In genomic region chr9:62536119-62536654, GRCm38 (mm10) we compare ENCODE assay signal across 8 mouse cellular contexts. TPM values are rescaled to one million over a fixed set of nuclear protein-coding genes. Genes with fewer than 3 reads are reported as not detected.
DNase-seq lines count a peak whose midpoint lies in the region; ATAC-seq and TF ChIP-seq lines count a peak whose summit lies in the region.

No protein-coding gene starts in this region.

- H3K27me3 ChIP-seq in forebrain, embryonic 13.5 days = no peaks in the 10 kb centered on the region
- peaks cover 25% of the 10 kb centered on the region; the same call in 1 of the 2 replicates for H3K27me3 ChIP-seq in intestine, postnatal 0 days (replicated peaks; ENCODE audit: control insufficient read depth, insufficient read depth, low read length)
- no peaks in the 10 kb centered on the region for H3K27me3 ChIP-seq in midbrain, embryonic 14.5 days (ENCODE audit: control insufficient read depth, insufficient read depth, low read length)

- H3K27ac ChIP-seq in forebrain, embryonic 13.5 days = peak overlapping the region; percentile 96
- no peak overlapping the region for H3K27ac ChIP-seq in intestine, postnatal 0 days (ENCODE audit: low read depth, low read length)
- peak overlapping the region; percentile 96 for H3K27ac ChIP-seq in midbrain, embryonic 14.5 days (replicated peaks; ENCODE audit: low read depth, low read length)

- no peaks in the 10 kb centered on the region for H3K36me3 ChIP-seq in forebrain, embryonic 13.5 days (ENCODE audit: poor library complexity, severe bottlenecking)
- H3K36me3 ChIP-seq in intestine, postnatal 0 days (ENCODE audit: control insufficient read depth, insufficient read depth) = no peaks in the 10 kb centered on the region
- H3K36me3 ChIP-seq in midbrain, embryonic 14.5 days (ENCODE audit: control insufficient read depth, insufficient read depth, low read length) = no peaks in the 10 kb centered on the region

- peak overlapping the region; percentile 96 for H3K9ac ChIP-seq in forebrain, embryonic 13.5 days
- H3K9ac ChIP-seq in intestine, postnatal 0 days (ENCODE audit: low read depth, low read length) = peak overlapping the region; percentile 18; the same call in 1 of the 2 replicates
- peak overlapping the region; percentile 83 for H3K9ac ChIP-seq in midbrain, embryonic 14.5 days (replicated peaks; ENCODE audit: low read length)

- TF ChIP-seq CTCF in intestine, postnatal 0 days (IDR thresholded peaks at IDR 0.05; ENCODE audit: low read depth) = peak; percentile 33

- under 1% methylated on average over 29 of the region's 29 CpGs for WGBS in forebrain, embryonic 13.5 days
- 4% methylated on average over 29 of the region's 29 CpGs for WGBS in intestine, postnatal 0 days
- 1% methylated on average over 29 of the region's 29 CpGs for WGBS in midbrain, embryonic 14.5 days

- H3K4me2 ChIP-seq in forebrain, embryonic 13.5 days = peak overlapping the region; percentile 77
- peak overlapping the region; percentile 78 for H3K4me2 ChIP-seq in intestine, postnatal 0 days (replicated peaks; ENCODE audit: low read depth)
- H3K4me2 ChIP-seq in midbrain, embryonic 14.5 days (ENCODE audit: low read length) = peak overlapping the region; percentile 82

- ATAC-seq in cerebellum, adult (ENCODE audit: insufficient number of reproducible peaks, low FRiP score, low TSS enrichment) = peak; percentile 21; the same call in 1 of the 2 replicates
- peak; percentile 44 for ATAC-seq in forebrain, embryonic 13.5 days
- no peak for ATAC-seq in intestine, postnatal 0 days
- peak; percentile 28; the same call in 1 of the 2 replicates for ATAC-seq in midbrain, embryonic 14.5 days (ENCODE audit: low FRiP score, low TSS enrichment)
- ATAC-seq in monocyte, adult 5-6 weeks (replicated peaks; ENCODE audit: insufficient number of reproducible peaks, low FRiP score, low TSS enrichment, poor library complexity, severe bottlenecking) = no peak

- peaks cover 87% of the 10 kb centered on the region for H3K4me1 ChIP-seq in forebrain, embryonic 13.5 days
- no peaks in the 10 kb centered on the region for H3K4me1 ChIP-seq in intestine, postnatal 0 days (replicated peaks; ENCODE audit: control insufficient read depth, insufficient read depth, low read length)
- peaks cover 56% of the 10 kb centered on the region for H3K4me1 ChIP-seq in midbrain, embryonic 14.5 days (ENCODE audit: control insufficient read depth, insufficient read depth, low read length)

- no peaks in the 10 kb centered on the region for H3K9me3 ChIP-seq in forebrain, embryonic 13.5 days (replicated peaks)
- no peaks in the 10 kb centered on the region for H3K9me3 ChIP-seq in intestine, postnatal 0 days (ENCODE audit: control insufficient read depth)
- H3K9me3 ChIP-seq in midbrain, embryonic 14.5 days (ENCODE audit: control insufficient read depth, low read length) = no peaks in the 10 kb centered on the region

- peak overlapping the region; percentile 69 for H3K4me3 ChIP-seq in forebrain, embryonic 13.5 days
- H3K4me3 ChIP-seq in intestine, postnatal 0 days (ENCODE audit: low read depth, low read length) = peak overlapping the region; percentile 35
- H3K4me3 ChIP-seq in midbrain, embryonic 14.5 days (replicated peaks; ENCODE audit: low read depth, low read length) = peak overlapping the region; percentile 70

- peak; percentile 60 to 69 for DNase-seq in layer of hippocampus, postnatal 14 days (ENCODE audit: low spot score in 2 of 2)
- DNase-seq in layer of hippocampus, postnatal 36 days = no peak
- peak; percentile 86 for DNase-seq in midbrain, embryonic 14.5 days
- DNase-seq in ovary, postnatal 36 days (ENCODE audit: low spot score) = no peak

RNA-seq across cellular contexts. Expression of gene Coro2b, which starts 0.7 kb away (rescaled TPM):
- 100 to 1,000 TPM; 188 to 193 TPM for total RNA-seq in layer of hippocampus, postnatal 14 days (2021)
- 100 to 1,000 TPM; 238 TPM for total RNA-seq in layer of hippocampus, postnatal 36 days (2021)
- 35.5 and 37.0 TPM in 2 replicates for polyA plus RNA-seq in forebrain, embryonic 13.5 days (2015; fragmentation: Nextera tagmentation; extraction: Ambion mirVana)
- polyA plus RNA-seq in intestine, postnatal 0 days (2015; fragmentation: Nextera tagmentation; extraction: Ambion mirVana) = 2.8 and 2.9 TPM in 2 replicates
- polyA plus RNA-seq in midbrain, embryonic 14.5 days (2014; fragmentation: Nextera tagmentation; extraction: Ambion mirVana) = 33.2 and 34.5 TPM in 2 replicates
- total RNA-seq in monocyte, adult 5-6 weeks (2017) = 0.49 TPM in 1 of 3 replicates, not detected in the others

Comparison
In these comparisons a context has a peak if more than half of its experiments do, and no peak if none do; other contexts are left out.
1. DNase-seq: peak in layer of hippocampus, postnatal 14 days (2 of 2) and midbrain, embryonic 14.5 days (single experiment); none in layer of hippocampus, postnatal 36 days (0 of 2) and ovary, postnatal 36 days (single experiment).
2. ATAC-seq: peak in cerebellum, adult (single experiment), forebrain, embryonic 13.5 days (single experiment) and midbrain, embryonic 14.5 days (single experiment); none in intestine, postnatal 0 days (single experiment) and monocyte, adult 5-6 weeks (single experiment).
3. H3K9ac ChIP-seq: peak in every context shown above with its lines; median percentile 96 in forebrain, embryonic 13.5 days; 83 in midbrain, embryonic 14.5 days; 18 in intestine, postnatal 0 days.
4. RNA of gene Coro2b, which starts 0.7 kb away (total RNA-seq): 238 TPM in layer of hippocampus, postnatal 36 days and 188 to 193 TPM in layer of hippocampus, postnatal 14 days; 0.49 TPM in monocyte, adult 5-6 weeks; every median in the first group is over 100 times any median in the second.
5. Peak in every context shown above with its lines, with median percentiles within 50 percentile points of each other: H3K4me2 ChIP-seq and H3K4me3 ChIP-seq.